Mouse (Mus musculus): ENCODE results near the gene Gps2. TPM values are rescaled to one million over a fixed set of nuclear protein-coding genes. Genes with fewer than 3 reads are reported as not detected.
A peak's percentile ranks its signal among the peaks of the same experiment; 100 is the strongest.
"Not testable (repeated sequence)": the region's sequence is repeated elsewhere in the genome, so short reads cannot be mapped to it uniquely, and the experiment has no call there.

The Gps2 gene
- polyA plus RNA-seq, 1 experiment from 2014 or later: 98.4 TPM

DNA sequence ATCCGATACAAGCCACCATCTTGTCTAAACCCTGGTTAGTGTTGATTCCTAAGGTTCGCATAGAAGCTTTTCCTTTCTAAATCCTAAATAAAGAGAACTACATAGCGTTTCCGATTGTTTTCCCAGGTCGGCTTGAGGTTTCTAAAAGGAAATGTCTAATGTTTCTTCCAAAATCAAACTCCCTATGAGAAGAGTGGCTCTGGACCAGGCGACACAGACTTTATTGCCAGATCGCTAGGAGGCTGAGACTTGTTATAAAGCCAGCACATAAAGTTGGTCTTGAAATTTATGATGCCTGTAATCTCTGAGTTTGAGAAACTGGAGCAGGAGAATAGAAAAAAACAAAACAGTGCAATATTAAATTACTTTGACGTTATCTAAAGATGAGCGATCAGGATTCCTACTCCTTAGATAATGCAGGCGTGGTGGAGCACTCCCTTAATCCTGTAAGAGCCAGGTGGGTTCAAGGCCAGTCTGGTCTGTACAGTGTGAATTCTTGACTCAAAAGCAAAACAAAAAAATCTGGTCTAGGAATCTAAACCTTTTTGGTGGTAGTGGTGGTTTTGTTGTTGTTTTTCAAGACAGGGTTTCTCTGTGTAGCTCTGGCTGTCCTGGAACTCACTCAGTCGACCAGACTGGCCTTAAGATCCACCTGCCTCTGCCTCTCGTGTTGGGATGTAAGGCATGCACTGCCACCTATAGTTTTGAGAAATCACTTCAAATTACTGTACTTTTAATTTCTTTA, 8.5 kb downstream of the Gps2 start:
- H3K27me3 ChIP-seq (ENCODE audit: low read depth, poor library complexity, severe bottlenecking): no peaks in the 10 kb centered on the region
- H3K27ac ChIP-seq (replicated peaks): peak overlapping the region; percentile 99
- peaks cover 26% of the 10 kb centered on the region for H3K36me3 ChIP-seq
- peak overlapping the region; percentile 99 for H3K4me3 ChIP-seq
- WGBS: 5% methylated on average over 12 of the region's 12 CpGs
- DNase-seq (ENCODE audit: low spot score): no peak
- no peaks in the 10 kb centered on the region for H3K9me3 ChIP-seq (replicated peaks)
- peaks cover 36% of the 10 kb centered on the region for H3K4me1 ChIP-seq

DNA sequence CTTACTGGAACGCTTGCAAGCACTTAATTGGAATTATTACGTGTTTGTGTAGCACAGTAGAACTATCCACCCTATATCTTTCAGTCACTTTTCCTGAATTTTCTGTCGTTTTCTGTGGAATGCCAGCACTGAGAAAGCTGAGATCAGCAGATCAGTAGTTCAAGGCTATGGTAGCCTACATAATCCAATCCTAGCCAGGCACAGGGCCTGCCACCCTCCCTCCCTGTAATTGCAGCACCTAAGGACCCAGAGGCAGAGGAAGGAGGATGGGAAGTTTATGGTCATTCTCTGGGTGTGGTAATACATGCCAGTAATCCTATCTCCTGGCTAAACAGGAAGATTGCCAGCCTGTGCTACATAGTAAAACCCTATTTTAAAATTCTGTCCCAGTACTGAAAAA, 9.1 kb downstream of the Gps2 start:
- Histone ChIP-seq H3K4me3 (peak overlapping the region; percentile 99), H3K4me1 (peaks cover 32% of the 10 kb centered on the region), H3K27ac (replicated peaks) (peak overlapping the region; percentile 99), H3K9me3 (replicated peaks) (no peaks in the 10 kb centered on the region), H3K27me3 (ENCODE audit: low read depth, poor library complexity, severe bottlenecking) (no peaks in the 10 kb centered on the region), H3K36me3 (peaks cover 19% of the 10 kb centered on the region)
- no peak for DNase-seq (ENCODE audit: low spot score)
- 69% methylated on average over 3 of the region's 3 CpGs for WGBS

DNA sequence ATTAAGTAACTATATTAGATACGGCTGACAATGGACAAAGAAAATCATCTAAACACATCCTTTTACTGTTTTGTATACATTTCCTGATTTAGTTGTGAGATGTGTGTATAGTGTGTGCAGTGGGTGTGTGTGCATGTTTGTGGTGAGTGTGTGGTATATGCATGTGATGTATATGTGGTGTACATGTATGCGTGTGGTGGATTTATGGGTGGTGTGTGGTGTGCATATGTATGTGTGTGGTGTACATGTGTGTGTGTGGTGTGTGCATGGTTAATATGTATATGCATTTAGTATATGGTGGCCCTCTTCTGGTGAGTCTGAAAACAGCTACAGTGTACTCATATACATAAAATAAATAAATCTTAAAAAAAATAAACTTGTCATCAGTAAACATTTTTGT, 13.8 kb downstream of the Gps2 start:
- Histone ChIP-seq H3K9me3 (replicated peaks) (no peaks in the 10 kb centered on the region), H3K27ac (replicated peaks) (no peak overlapping the region), H3K27me3 (ENCODE audit: low read depth, poor library complexity, severe bottlenecking) (no peaks in the 10 kb centered on the region)

GRCm38 (mm10) chr11:69929712-69930111, 16.0 kb downstream of the Gps2 start:
- Histone ChIP-seq H3K36me3 (no peaks in the 10 kb centered on the region), H3K27me3 (ENCODE audit: low read depth, poor library complexity, severe bottlenecking) (peaks cover 6% of the 10 kb centered on the region), H3K9me3 (replicated peaks) (no peaks in the 10 kb centered on the region), H3K4me1 (peaks cover 10% of the 10 kb centered on the region; the same call in 1 of the 2 replicates), H3K4me3 (no peak overlapping the region), H3K27ac (replicated peaks) (no peak overlapping the region)
- 94% methylated on average over 4 of the region's 4 CpGs for WGBS
- DNase-seq (ENCODE audit: low spot score): no peak

More for the DNA sequence above, 13.8 kb downstream of the Gps2 start:
- Histone ChIP-seq H3K36me3 (no peaks in the 10 kb centered on the region), H3K4me3 (no peak overlapping the region), H3K4me1 (peaks cover 6% of the 10 kb centered on the region)
- WGBS: 96% methylated on average over 2 of the region's 2 CpGs
- DNase-seq (ENCODE audit: low spot score): no peak

- peaks cover 13% of the 10 kb centered on the region for H3K4me1 ChIP-seq
- 89% methylated on average over 8 of the region's 8 CpGs for WGBS
Observed at GRCm38 (mm10) chr11:69930176-69930575, 16.5 kb downstream of the Gps2 start.

DNA sequence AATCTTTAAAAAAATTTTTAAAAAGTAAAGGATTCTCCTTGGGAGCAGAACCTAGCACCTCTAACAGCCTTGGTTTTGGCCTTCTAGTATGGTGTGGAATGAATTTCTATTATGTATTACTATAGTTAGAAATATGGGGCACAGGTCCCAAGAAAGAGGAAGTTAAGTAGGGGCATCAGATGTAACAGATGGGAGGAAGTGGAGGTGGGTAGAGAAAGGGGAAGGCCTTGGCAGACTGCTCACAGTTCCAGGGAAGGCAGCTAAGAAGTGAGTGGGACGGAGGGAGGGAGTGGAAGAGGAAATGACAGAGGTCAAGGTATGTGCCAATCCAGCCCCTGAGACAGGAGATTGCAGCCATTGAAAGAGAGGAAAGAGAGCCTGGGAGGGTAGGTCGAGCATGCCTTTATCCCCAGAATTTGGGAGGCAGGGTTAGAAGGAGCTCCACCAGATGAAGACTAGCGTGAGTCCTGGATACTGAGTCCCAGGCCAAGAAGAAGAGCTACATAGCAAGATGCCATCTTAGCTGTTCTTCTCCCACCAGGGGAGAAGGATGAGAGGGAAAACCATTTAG, 17.4 kb downstream of the Gps2 start:
- H3K27ac ChIP-seq (replicated peaks): no peak overlapping the region
- H3K9me3 ChIP-seq (replicated peaks): no peaks in the 10 kb centered on the region
- peaks cover 22% of the 10 kb centered on the region for H3K4me1 ChIP-seq
- no peaks in the 10 kb centered on the region for H3K36me3 ChIP-seq
- 80% methylated on average over 3 of the region's 3 CpGs for WGBS
- H3K27me3 ChIP-seq (ENCODE audit: low read depth, poor library complexity, severe bottlenecking): peaks cover 20% of the 10 kb centered on the region
- DNase-seq (ENCODE audit: low spot score): no peak
- no peak overlapping the region for H3K4me3 ChIP-seq

More at GRCm38 (mm10) chr11:69930176-69930575, 16.5 kb downstream of the Gps2 start:
- not testable (repeated sequence) for H3K27ac ChIP-seq (replicated peaks); H3K36me3 ChIP-seq; H3K9me3 ChIP-seq (replicated peaks); H3K4me3 ChIP-seq; DNase-seq (ENCODE audit: low spot score)
- H3K27me3 ChIP-seq (ENCODE audit: low read depth, poor library complexity, severe bottlenecking): peaks cover 11% of the 10 kb centered on the region

GRCm38 (mm10) chr11:69931769-69932168, 18.1 kb downstream of the Gps2 start:
- Histone ChIP-seq H3K9me3 (replicated peaks) (no peaks in the 10 kb centered on the region), H3K27ac (replicated peaks) (no peak overlapping the region), H3K36me3 (no peaks in the 10 kb centered on the region), H3K27me3 (ENCODE audit: low read depth, poor library complexity, severe bottlenecking) (peaks cover 27% of the 10 kb centered on the region), H3K4me3 (no peak overlapping the region), H3K4me1 (peaks cover 29% of the 10 kb centered on the region)
- DNase-seq (ENCODE audit: low spot score): no peak
- 74% methylated on average over 8 of the region's 8 CpGs for WGBS

DNA sequence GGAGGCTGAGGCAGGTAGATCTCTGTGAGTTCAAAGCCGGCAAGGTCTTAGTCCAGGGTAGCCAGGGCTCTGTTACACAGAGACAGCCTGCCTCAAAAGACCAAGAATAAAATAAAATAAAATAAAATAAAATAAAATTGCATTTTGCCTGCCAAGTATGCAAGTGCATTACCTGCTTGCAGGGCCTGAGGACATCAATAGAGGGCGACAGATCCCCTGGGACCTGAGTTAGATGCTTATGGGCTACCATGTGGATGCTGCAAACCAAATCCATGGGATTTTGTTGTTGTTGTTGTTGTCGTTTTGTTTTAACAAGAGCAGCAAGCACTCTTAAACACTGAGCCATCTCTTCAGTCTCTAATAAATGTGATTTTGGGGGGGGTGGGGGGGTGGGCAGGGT, 18.6 kb downstream of the Gps2 start:
- Histone ChIP-seq H3K9me3 (replicated peaks) (no peaks in the 10 kb centered on the region), H3K4me1 (peaks cover 34% of the 10 kb centered on the region), H3K36me3 (no peaks in the 10 kb centered on the region), H3K27me3 (ENCODE audit: low read depth, poor library complexity, severe bottlenecking) (peaks cover 32% of the 10 kb centered on the region), H3K27ac (replicated peaks) (no peak overlapping the region), H3K4me3 (no peak overlapping the region)
- 38% methylated on average over 3 of the region's 3 CpGs for WGBS
- no peak for DNase-seq (ENCODE audit: low spot score)

DNA sequence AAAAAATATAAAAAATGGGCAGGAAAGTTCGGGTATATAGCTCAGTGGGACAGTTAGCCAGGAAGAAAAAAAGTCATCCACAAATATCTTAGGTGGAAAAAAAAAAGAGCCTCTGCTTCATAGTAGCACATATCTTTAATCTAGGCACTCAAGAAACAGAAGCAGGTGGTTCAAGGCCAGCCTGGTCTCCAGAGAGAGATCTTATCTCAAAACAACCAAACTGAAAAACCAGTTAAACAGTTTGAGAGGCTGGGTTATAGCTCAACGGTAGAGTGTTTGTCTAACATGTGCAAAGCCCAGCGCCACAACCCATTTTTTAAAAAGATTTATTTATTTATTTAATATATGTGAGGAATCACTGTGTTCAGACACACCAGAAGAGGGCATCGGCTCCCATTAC, 19.4 kb downstream of the Gps2 start:
- Histone ChIP-seq H3K27ac (replicated peaks) (no peak overlapping the region), H3K27me3 (ENCODE audit: low read depth, poor library complexity, severe bottlenecking) (peaks cover 40% of the 10 kb centered on the region), H3K4me3 (no peak overlapping the region), H3K9me3 (replicated peaks) (no peaks in the 10 kb centered on the region), H3K4me1 (peaks cover 38% of the 10 kb centered on the region), H3K36me3 (no peaks in the 10 kb centered on the region)
- no peak for DNase-seq (ENCODE audit: low spot score)
- 82% methylated on average over 4 of the region's 4 CpGs for WGBS

GRCm38 (mm10) chr11:69934169-69934568, 20.5 kb downstream of the Gps2 start:
- Histone ChIP-seq H3K27ac (replicated peaks) (no peak overlapping the region), H3K9me3 (replicated peaks) (no peaks in the 10 kb centered on the region), H3K4me1 (peaks cover 43% of the 10 kb centered on the region), H3K36me3 (no peaks in the 10 kb centered on the region), H3K27me3 (ENCODE audit: low read depth, poor library complexity, severe bottlenecking) (peaks cover 51% of the 10 kb centered on the region), H3K4me3 (peak overlapping the region; percentile 72)
- WGBS: 1% methylated on average over 18 of the region's 18 CpGs
- peak; percentile 94 for DNase-seq (ENCODE audit: low spot score)

DNA sequence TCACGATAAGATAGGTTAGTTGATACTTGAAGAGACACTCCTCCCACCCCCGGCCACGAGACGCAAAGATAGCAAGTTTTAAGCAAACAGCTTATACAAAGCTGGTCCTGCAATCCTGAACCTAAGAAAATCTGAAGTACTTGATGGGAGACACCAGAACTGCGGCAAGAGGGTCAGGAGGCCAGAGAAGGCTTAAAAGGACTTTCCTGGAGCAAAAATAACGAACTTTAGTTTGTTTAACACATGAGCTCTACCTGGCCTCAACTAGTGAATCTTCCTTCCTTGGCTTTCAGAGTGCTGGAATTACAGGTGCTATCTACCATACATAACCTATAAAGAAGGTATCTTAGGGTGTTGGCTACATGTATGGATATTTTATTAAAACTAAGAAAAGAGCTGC, 21.0 kb downstream of the Gps2 start:
- Histone ChIP-seq H3K36me3 (no peaks in the 10 kb centered on the region), H3K27ac (replicated peaks) (no peak overlapping the region), H3K9me3 (replicated peaks) (no peaks in the 10 kb centered on the region), H3K27me3 (ENCODE audit: low read depth, poor library complexity, severe bottlenecking) (peaks cover 56% of the 10 kb centered on the region), H3K4me1 (peaks cover 43% of the 10 kb centered on the region), H3K4me3 (peak overlapping the region; percentile 72)
- no peak for DNase-seq (ENCODE audit: low spot score)
- WGBS: 20% methylated on average over 6 of the region's 6 CpGs

GRCm38 (mm10) chr11:69935137-69935879, 21.6 kb downstream of the Gps2 start, which contains the start of gene Ybx2:
TSS of gene Ybx2 (plus strand) at chr11:69935796.
- WGBS: 1% methylated on average over 62 of the region's 62 CpGs
- peak within 1 kb of the TSS; percentile 72 for H3K4me3 ChIP-seq
- peak; percentile 90 for DNase-seq (ENCODE audit: low spot score)
- H3K4me1 ChIP-seq: peaks cover 43% of the 10 kb centered on the region
- no peaks in the 10 kb centered on the region for H3K9me3 ChIP-seq (replicated peaks)
- H3K27ac ChIP-seq (replicated peaks): peak within 1 kb of the TSS; percentile 84
- no peaks in the 10 kb centered on the region for H3K36me3 ChIP-seq
- peaks cover 62% of the 10 kb centered on the region for H3K27me3 ChIP-seq (ENCODE audit: low read depth, poor library complexity, severe bottlenecking)

DNA sequence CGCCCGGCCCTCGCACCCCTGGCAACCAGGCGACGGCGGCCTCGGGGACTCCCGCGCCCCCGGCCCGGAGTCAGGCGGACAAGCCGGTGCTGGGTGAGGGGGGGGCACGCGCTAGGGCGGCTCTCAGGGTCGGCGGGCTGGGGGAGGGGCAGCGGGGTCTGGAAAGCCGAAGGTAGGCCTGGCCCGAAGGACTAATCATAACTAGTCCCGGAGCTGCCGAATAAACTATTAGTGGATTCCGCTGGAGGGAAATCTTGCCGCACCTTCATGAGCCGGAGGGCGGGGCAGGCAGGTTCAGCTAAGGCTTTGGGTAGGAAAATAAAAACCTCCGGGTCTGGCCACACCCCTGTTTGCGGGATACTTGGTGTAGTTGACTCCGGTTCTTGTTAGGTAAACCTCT, 22.5 kb downstream of the Gps2 start:
- Histone ChIP-seq H3K4me1 (peaks cover 43% of the 10 kb centered on the region), H3K36me3 (no peaks in the 10 kb centered on the region), H3K4me3 (peak overlapping the region; percentile 72), H3K27me3 (ENCODE audit: low read depth, poor library complexity, severe bottlenecking) (peaks cover 62% of the 10 kb centered on the region), H3K9me3 (replicated peaks) (no peaks in the 10 kb centered on the region), H3K27ac (replicated peaks) (peak overlapping the region; percentile 84)
- WGBS: 3% methylated on average over 30 of the region's 30 CpGs
- DNase-seq (ENCODE audit: low spot score): no peak

Data from midbrain, embryonic 10.5 days (tissue).